Mouse (Mus musculus) hindbrain, postnatal 0 days (tissue): ENCODE data around the gene Anks1. TPM values are rescaled to one million over a fixed set of nuclear protein-coding genes. Genes with fewer than 3 reads are reported as not detected.

Source experiments
- ATAC-seq: fragments of 200-750 bp; cut with Nextera tagmentation; 2 replicates; pipeline ENCODE4 v1.8.0; 2017; ENCODE audit warnings: mild to moderate bottlenecking, moderate TSS enrichment, moderate library complexity
- DNase-seq: peaks from one replicate; pipeline ENCODE4 v3.0.0-alpha.2; 2015; ENCODE audit warnings: low spot score
- H3K27ac ChIP-seq: fragments of 300-500 bp; sonication (generic); 2 replicates; pipeline ENCODE4 v1.5.1; 2014; ENCODE audit warnings: mild to moderate bottlenecking
- H3K27me3 ChIP-seq: fragments of 300-500 bp; sonication (generic); 2 replicates; pipeline ENCODE4 v1.6.1; 2014; ENCODE audit warnings: low read length, mixed read lengths; ENCODE audit not compliant: insufficient read depth
- H3K36me3 ChIP-seq: fragments of 300-500 bp; sonication (generic); 2 replicates; pipeline ENCODE4 v1.6.1; 2014; ENCODE audit warnings: low read length, mixed read lengths; ENCODE audit not compliant: insufficient read depth
- H3K4me1 ChIP-seq: fragments of 300-500 bp; sonication (generic); 2 replicates; pipeline ENCODE4 v1.6.1; 2014; ENCODE audit warnings: antibody characterized with exemption, low read length, mixed read lengths; ENCODE audit not compliant: insufficient read depth
- H3K4me2 ChIP-seq: fragments of 300-500 bp; sonication (generic); 2 replicates; pipeline ENCODE4 v1.6.1; 2014; ENCODE audit warnings: low read depth, mild to moderate bottlenecking, low read length, moderate library complexity, mixed read lengths
- H3K4me3 ChIP-seq: fragments of 300-500 bp; sonication (generic); 2 replicates; pipeline ENCODE4 v1.5.1; 2014; ENCODE audit warnings: low read length
- H3K9ac ChIP-seq: fragments of 300-500 bp; sonication (generic); replicated peaks from 2 replicates; pipeline ENCODE4 v1.6.1; 2014; ENCODE audit warnings: mild to moderate bottlenecking, low read length, moderate library complexity, mixed read lengths
- H3K9me3 ChIP-seq: fragments of 300-500 bp; sonication (generic); 2 replicates; pipeline ENCODE4 v1.6.1; 2016; ENCODE audit warnings: low read length, mixed read lengths
- CTCF ChIP-seq: IDR thresholded peaks from 2 replicates; pipeline ENCODE4 v1.5.1; 2016; ENCODE audit warnings: antibody characterized with exemption, control low read depth, low read depth
- WGBS: fragments of 180-500 bp; shearing (Covaris S2); extraction: QIAGEN DNeasy Blood & Tissue Kit; methylation state at CpG from one replicate; pipeline ENCODE4 v1.1.7; 2014; 5-methylcytosine and 5-hydroxymethylcytosine counted together
- polyA plus RNA-seq: library from polyadenylated mRNA; unstranded; fragments of >200 nt; fragmentation: Nextera tagmentation; extraction: Ambion mirVana; gene quantifications from 2 replicates; pipeline ENCODE4 v1.2.1, GENCODE M21; 2015
- total RNA-seq: library from RNA; depleted of rRNA; stranded (reverse); fragments of >200 nt; gene quantifications from 2 replicates; pipeline ENCODE4 v1.2.3, GENCODE M21; 2014

The Anks1 gene
- total and polyA plus RNA-seq, 2 experiments from 2014 or later, result 35.8 to 102 TPM

GRCm38 (mm10) chr17:28036813-28037756 lies 128.0 kb downstream of the Anks1 start:
- ATAC-seq, result peak; percentile 67
- DNase-seq, result peak; percentile 76
- Histone ChIP-seq H3K27ac (peak overlapping the region; percentile 66), H3K27me3 (no peaks in the 10 kb centered on the region), H3K36me3 (0 out of 2 replicates have a peak, but pooled peaks cover 5% of the 10 kb centered on the region), H3K4me2 (no peak overlapping the region), H3K4me1 (peaks cover 31% of the 10 kb centered on the region), H3K4me3 (no peak overlapping the region), H3K9me3 (no peaks in the 10 kb centered on the region), H3K9ac (peak overlapping the region; percentile 30; the same call in 1 of the 2 replicates)
- 37% methylated on average over 14 of the region's 14 CpGs for whole genome bisulfite sequencing
- TF ChIP-seq CTCF, result no peak

- TF ChIP-seq CTCF, result no peak
- Histone ChIP-seq H3K36me3 (peaks cover 5% of the 10 kb centered on the region; the same call in 1 of the 2 replicates), H3K4me2 (peak overlapping the region; percentile 54), H3K4me1 (peaks cover 33% of the 10 kb centered on the region), H3K9me3 (no peaks in the 10 kb centered on the region), H3K4me3 (peak overlapping the region; percentile 27), H3K9ac (peak overlapping the region; percentile 55), H3K27ac (peak overlapping the region; percentile 76), H3K27me3 (no peaks in the 10 kb centered on the region)
- ATAC-seq (peak; percentile 35; the same call in 1 of the 2 replicates), DNase-seq (peak; percentile 75)
- WGBS, result 7% methylated on average over 16 of the region's 16 CpGs
Measured at GRCm38 (mm10) chr17:28040620-28041019, 131.5 kb downstream of the Anks1 start.

- no peak for TF ChIP-seq CTCF
- Histone ChIP-seq H3K36me3 (peaks cover 5% of the 10 kb centered on the region; the same call in 1 of the 2 replicates), H3K9ac (peak overlapping the region; percentile 55), H3K4me1 (peaks cover 33% of the 10 kb centered on the region), H3K9me3 (no peaks in the 10 kb centered on the region), H3K27ac (peak overlapping the region; percentile 76; the same call in 1 of the 2 replicates), H3K4me3 (peak overlapping the region; percentile 27), H3K27me3 (no peaks in the 10 kb centered on the region), H3K4me2 (peak overlapping the region; percentile 54)
- WGBS, result 28% methylated on average over 13 of the region's 13 CpGs
- ATAC-seq (no peak), DNase-seq (peak; percentile 52)
Measured at GRCm38 (mm10) chr17:28041298-28041697, 132.2 kb downstream of the Anks1 start.

- peak; percentile 80 for TF ChIP-seq CTCF
- peaks cover 27% of the 10 kb centered on the region for H3K4me1 ChIP-seq
- H3K9ac ChIP-seq, result peak overlapping the region; percentile 55
- H3K9me3 ChIP-seq, result no peaks in the 10 kb centered on the region
- ATAC-seq, result peak; percentile 81
- WGBS, result 4% methylated on average over 23 of the region's 23 CpGs
- no peaks in the 10 kb centered on the region for H3K27me3 ChIP-seq
- H3K27ac ChIP-seq, result peak overlapping the region; percentile 76
- peaks cover 5% of the 10 kb centered on the region; the same call in 1 of the 2 replicates for H3K36me3 ChIP-seq
- H3K4me3 ChIP-seq, result peak overlapping the region; percentile 27
- peak; percentile 84 for DNase-seq
- H3K4me2 ChIP-seq, result peak overlapping the region; percentile 54
Measured at GRCm38 (mm10) chr17:28042299-28042771, 133.2 kb downstream of the Anks1 start.

- no peaks in the 10 kb centered on the region for H3K27me3 ChIP-seq
- H3K36me3 ChIP-seq, result peaks cover 13% of the 10 kb centered on the region
- no peak overlapping the region for H3K9ac ChIP-seq
- no peak for TF ChIP-seq CTCF
- H3K4me1 ChIP-seq, result peaks cover 12% of the 10 kb centered on the region
- 74% methylated on average over 5 of the region's 5 CpGs for WGBS
- H3K9me3 ChIP-seq, result no peaks in the 10 kb centered on the region
- no peak overlapping the region for H3K27ac ChIP-seq
- no peak overlapping the region for H3K4me3 ChIP-seq
- DNase-seq, result no peak
- ATAC-seq, result no peak
- no peak overlapping the region for H3K4me2 ChIP-seq
Measured at GRCm38 (mm10) chr17:28047017-28047416, 137.9 kb downstream of the Anks1 start.

GRCm38 (mm10) chr17:28047520-28047919 lies 138.4 kb downstream of the Anks1 start:
- H3K36me3 ChIP-seq, result peaks cover 16% of the 10 kb centered on the region
- no peak overlapping the region for H3K4me2 ChIP-seq
- no peak for ATAC-seq
- H3K9me3 ChIP-seq, result no peaks in the 10 kb centered on the region
- 80% methylated on average over 5 of the region's 5 CpGs for WGBS
- H3K27me3 ChIP-seq, result no peaks in the 10 kb centered on the region
- DNase-seq, result no peak
- H3K9ac ChIP-seq, result no peak overlapping the region
- peaks cover 7% of the 10 kb centered on the region for H3K4me1 ChIP-seq
- H3K27ac ChIP-seq, result no peak overlapping the region
- no peak overlapping the region for H3K4me3 ChIP-seq
- no peak for TF ChIP-seq CTCF
